Mouse (Mus musculus) limb, embryonic 13.5 days (tissue): ENCODE measurements around the gene Pnkp. TPM values are rescaled to one million over a fixed set of nuclear protein-coding genes. Genes with fewer than 3 reads are reported as not detected.

Experiments
- ATAC-seq: fragments of 200-750 bp; cut with Nextera tagmentation; 2 replicates; pipeline ENCODE4 v1.8.0; 2017; ENCODE audit warnings: low read depth, moderate number of reproducible peaks, moderate TSS enrichment; ENCODE audit not compliant: low FRiP score
- H3K27ac ChIP-seq: fragments of 300-500 bp; sonication (generic); 2 replicates; pipeline ENCODE4 v1.5.1; 2015; ENCODE audit warnings: inconsistent platforms, mild to moderate bottlenecking, moderate library complexity
- H3K27me3 ChIP-seq: fragments of 300-500 bp; sonication (generic); 2 replicates; pipeline ENCODE4 v1.6.1; 2015; ENCODE audit warnings: mild to moderate bottlenecking, inconsistent platforms
- H3K36me3 ChIP-seq: fragments of 300-500 bp; sonication (generic); 2 replicates; pipeline ENCODE4 v1.6.1; 2015; ENCODE audit warnings: inconsistent platforms, mild to moderate bottlenecking, moderate library complexity
- H3K4me1 ChIP-seq: fragments of 300-500 bp; sonication (generic); 2 replicates; pipeline ENCODE4 v1.6.1; 2015; ENCODE audit warnings: inconsistent platforms
- H3K4me2 ChIP-seq: fragments of 300-500 bp; sonication (generic); replicated peaks from 2 replicates; pipeline ENCODE4 v1.6.1; 2015; ENCODE audit warnings: inconsistent platforms, mild to moderate bottlenecking, moderate library complexity
- H3K4me3 ChIP-seq: fragments of 300-500 bp; sonication (generic); 2 replicates; pipeline ENCODE4 v1.5.1; 2015; ENCODE audit warnings: moderate library complexity, mild to moderate bottlenecking, inconsistent platforms
- H3K9ac ChIP-seq: fragments of 300-500 bp; sonication (generic); 2 replicates; pipeline ENCODE4 v1.6.1; 2015; ENCODE audit warnings: mild to moderate bottlenecking, inconsistent platforms
- H3K9me3 ChIP-seq: fragments of 300-500 bp; sonication (generic); 2 replicates; pipeline ENCODE4 v1.6.1; 2016; ENCODE audit warnings: inconsistent platforms
- WGBS: fragments of 180-500 bp; shearing (Covaris S2); methylation state at CpG from one replicate; pipeline ENCODE4 v1.1.7; 2015; 5-methylcytosine and 5-hydroxymethylcytosine counted together
- polyA plus RNA-seq: library from polyadenylated mRNA; unstranded; fragments of >200 nt; fragmentation: Nextera tagmentation; extraction: Ambion mirVana; gene quantifications from 2 replicates; pipeline ENCODE4 v1.2.1, GENCODE M21; 2015

The Pnkp gene
- polyA plus RNA-seq, 1 experiment from 2014 or later: 33.9 TPM

- peak within 1 kb of the TSS; percentile 94 for H3K4me2 ChIP-seq
- H3K27ac ChIP-seq: peak within 1 kb of the TSS; percentile 95
- peaks cover 41% of the 10 kb centered on the region for H3K4me1 ChIP-seq
- 0% methylated on average over 54 of the region's 54 CpGs for WGBS
- H3K4me3 ChIP-seq: peak within 1 kb of the TSS; percentile 79
- H3K9ac ChIP-seq: peak within 1 kb of the TSS; percentile 82
- peaks cover 52% of the 10 kb centered on the region for H3K36me3 ChIP-seq
- ATAC-seq: peak; percentile 88
- H3K27me3 ChIP-seq: no peaks in the 10 kb centered on the region
- H3K9me3 ChIP-seq: no peaks in the 10 kb centered on the region
These were observed 8.2 kb upstream of the Pnkp start, which contains the start of the genes Akt1s1 and Tbc1d17 for GRCm38 (mm10) chr7:44848561-44849415. Gene Akt1s1, plus strand, starts transcription at chr7:44848991. Gene Tbc1d17, minus strand, starts transcription at chr7:44849079.

- peak; percentile 73 for ATAC-seq
- H3K27ac ChIP-seq: peak overlapping the region; percentile 95
These were observed 7.4 kb upstream of the Pnkp start for GRCm38 (mm10) chr7:44849416-44850111.

GRCm38 (mm10) chr7:44850146-44850545, 6.8 kb upstream of the Pnkp start:
- ATAC-seq: peak; percentile 57
- H3K9ac ChIP-seq: peak overlapping the region; percentile 82
- WGBS: under 1% methylated on average over 33 of the region's 33 CpGs
- H3K27me3 ChIP-seq: no peaks in the 10 kb centered on the region
- H3K36me3 ChIP-seq: peaks cover 40% of the 10 kb centered on the region
- H3K27ac ChIP-seq: peak overlapping the region; percentile 95
- H3K4me3 ChIP-seq: peak overlapping the region; percentile 79
- no peaks in the 10 kb centered on the region for H3K9me3 ChIP-seq
- H3K4me1 ChIP-seq: peaks cover 55% of the 10 kb centered on the region
- peak overlapping the region; percentile 94 for H3K4me2 ChIP-seq

More at GRCm38 (mm10) chr7:44849416-44850111, 7.4 kb upstream of the Pnkp start:
- Histone ChIP-seq H3K27me3 (no peaks in the 10 kb centered on the region), H3K4me1 (peaks cover 49% of the 10 kb centered on the region), H3K4me3 (peak overlapping the region; percentile 79), H3K4me2 (peak overlapping the region; percentile 94), H3K9me3 (no peaks in the 10 kb centered on the region), H3K36me3 (peaks cover 46% of the 10 kb centered on the region), H3K9ac (peak overlapping the region; percentile 82)
- under 1% methylated on average over 41 of the region's 41 CpGs for WGBS

- WGBS: 76% methylated on average over 8 of the region's 8 CpGs
- H3K9me3 ChIP-seq: no peaks in the 10 kb centered on the region
- peaks cover 64% of the 10 kb centered on the region for H3K4me1 ChIP-seq
- H3K27me3 ChIP-seq: no peaks in the 10 kb centered on the region
- peak overlapping the region; percentile 79 for H3K4me3 ChIP-seq
- peak overlapping the region; percentile 82 for H3K9ac ChIP-seq
- ATAC-seq: no peak
- peak overlapping the region; percentile 95; the same call in 1 of the 2 replicates for H3K27ac ChIP-seq
- H3K4me2 ChIP-seq: peak overlapping the region; percentile 94
- H3K36me3 ChIP-seq: peaks cover 32% of the 10 kb centered on the region
These were observed 5.9 kb upstream of the Pnkp start for GRCm38 (mm10) chr7:44850789-44851624.

GRCm38 (mm10) chr7:44851625-44852234, 5.2 kb upstream of the Pnkp start:
- ATAC-seq: no peak
- Histone ChIP-seq H3K36me3 (peaks cover 24% of the 10 kb centered on the region), H3K4me1 (peaks cover 69% of the 10 kb centered on the region)

GRCm38 (mm10) chr7:44852259-44853027, 4.5 kb upstream of the Pnkp start:
- Histone ChIP-seq H3K4me2 (no peak overlapping the region), H3K9me3 (no peaks in the 10 kb centered on the region), H3K4me3 (no peak overlapping the region), H3K27me3 (no peaks in the 10 kb centered on the region), H3K4me1 (peaks cover 67% of the 10 kb centered on the region), H3K36me3 (peaks cover 22% of the 10 kb centered on the region), H3K9ac (no peak overlapping the region), H3K27ac (no peak overlapping the region)
- 87% methylated on average over 36 of the region's 36 CpGs for WGBS
- ATAC-seq: no peak

More at GRCm38 (mm10) chr7:44851625-44852234, 5.2 kb upstream of the Pnkp start:
- H3K27ac ChIP-seq: no peak overlapping the region
- no peak overlapping the region for H3K4me2 ChIP-seq
- no peaks in the 10 kb centered on the region for H3K9me3 ChIP-seq
- peak overlapping the region; percentile 79; the same call in 1 of the 2 replicates for H3K4me3 ChIP-seq
- no peak overlapping the region for H3K9ac ChIP-seq
- no peaks in the 10 kb centered on the region for H3K27me3 ChIP-seq
- WGBS: 92% methylated on average over 12 of the region's 12 CpGs

- H3K4me3 ChIP-seq: peak overlapping the region; percentile 56; the same call in 1 of the 2 replicates
- H3K27ac ChIP-seq: no peak overlapping the region
- no peaks in the 10 kb centered on the region for H3K27me3 ChIP-seq
- no peak for ATAC-seq
- H3K4me2 ChIP-seq: peak overlapping the region; percentile 90
- 89% methylated on average over 2 of the region's 2 CpGs for WGBS
- peaks cover 67% of the 10 kb centered on the region for H3K4me1 ChIP-seq
- peak overlapping the region; percentile 40; the same call in 1 of the 2 replicates for H3K9ac ChIP-seq
- peaks cover 22% of the 10 kb centered on the region for H3K36me3 ChIP-seq
- H3K9me3 ChIP-seq: no peaks in the 10 kb centered on the region
These were observed 3.9 kb upstream of the Pnkp start for GRCm38 (mm10) chr7:44853065-44853464.

GRCm38 (mm10) chr7:44853596-44854355, 3.2 kb upstream of the Pnkp start:
- Histone ChIP-seq H3K27me3 (no peaks in the 10 kb centered on the region), H3K27ac (peak overlapping the region; percentile 93), H3K36me3 (peaks cover 22% of the 10 kb centered on the region), H3K9me3 (no peaks in the 10 kb centered on the region), H3K4me2 (peak overlapping the region; percentile 90), H3K9ac (peak overlapping the region; percentile 73), H3K4me3 (peak overlapping the region; percentile 56), H3K4me1 (peaks cover 73% of the 10 kb centered on the region)
- ATAC-seq: no peak
- 27% methylated on average over 26 of the region's 26 CpGs for WGBS

GRCm38 (mm10) chr7:44854356-44855031, 2.4 kb upstream of the Pnkp start:
- Histone ChIP-seq H3K27me3 (no peaks in the 10 kb centered on the region), H3K27ac (peak overlapping the region; percentile 93), H3K4me2 (peak overlapping the region; percentile 90), H3K9ac (peak overlapping the region; percentile 73), H3K4me3 (peak overlapping the region; percentile 56), H3K36me3 (peaks cover 22% of the 10 kb centered on the region), H3K9me3 (no peaks in the 10 kb centered on the region), H3K4me1 (peaks cover 73% of the 10 kb centered on the region)
- under 1% methylated on average over 42 of the region's 45 CpGs for WGBS
- peak; percentile 17 for ATAC-seq

GRCm38 (mm10) chr7:44855036-44855435, 1.9 kb upstream of the Pnkp start:
- H3K9ac ChIP-seq: peak overlapping the region; percentile 73
- H3K4me1 ChIP-seq: peaks cover 73% of the 10 kb centered on the region
- H3K27me3 ChIP-seq: no peaks in the 10 kb centered on the region
- peak overlapping the region; percentile 93 for H3K27ac ChIP-seq
- no peaks in the 10 kb centered on the region for H3K9me3 ChIP-seq
- peak overlapping the region; percentile 90 for H3K4me2 ChIP-seq
- peak overlapping the region; percentile 56 for H3K4me3 ChIP-seq
- peaks cover 27% of the 10 kb centered on the region for H3K36me3 ChIP-seq
- 44% methylated on average over 10 of the region's 10 CpGs for WGBS
- no peak for ATAC-seq
